Mouse (Mus musculus) hindbrain, postnatal 0 days (tissue): ENCODE data around the gene Man2a1. TPM values are rescaled to one million over a fixed set of nuclear protein-coding genes. Genes with fewer than 3 reads are reported as not detected.

Experiments used
- ATAC-seq: fragments of 200-750 bp; cut with Nextera tagmentation; 2 replicates; pipeline ENCODE4 v1.8.0; 2017; ENCODE audit warnings: mild to moderate bottlenecking, moderate TSS enrichment, moderate library complexity
- DNase-seq: peaks from one replicate; pipeline ENCODE4 v3.0.0-alpha.2; 2015; ENCODE audit warnings: low spot score
- H3K27ac ChIP-seq: fragments of 300-500 bp; sonication (generic); 2 replicates; pipeline ENCODE4 v1.5.1; 2014; ENCODE audit warnings: mild to moderate bottlenecking
- H3K27me3 ChIP-seq: fragments of 300-500 bp; sonication (generic); 2 replicates; pipeline ENCODE4 v1.6.1; 2014; ENCODE audit warnings: low read length, mixed read lengths; ENCODE audit not compliant: insufficient read depth
- H3K36me3 ChIP-seq: fragments of 300-500 bp; sonication (generic); 2 replicates; pipeline ENCODE4 v1.6.1; 2014; ENCODE audit warnings: low read length, mixed read lengths; ENCODE audit not compliant: insufficient read depth
- H3K4me1 ChIP-seq: fragments of 300-500 bp; sonication (generic); 2 replicates; pipeline ENCODE4 v1.6.1; 2014; ENCODE audit warnings: antibody characterized with exemption, low read length, mixed read lengths; ENCODE audit not compliant: insufficient read depth
- H3K4me2 ChIP-seq: fragments of 300-500 bp; sonication (generic); 2 replicates; pipeline ENCODE4 v1.6.1; 2014; ENCODE audit warnings: low read depth, mild to moderate bottlenecking, low read length, moderate library complexity, mixed read lengths
- H3K4me3 ChIP-seq: fragments of 300-500 bp; sonication (generic); 2 replicates; pipeline ENCODE4 v1.5.1; 2014; ENCODE audit warnings: low read length
- H3K9ac ChIP-seq: fragments of 300-500 bp; sonication (generic); replicated peaks from 2 replicates; pipeline ENCODE4 v1.6.1; 2014; ENCODE audit warnings: mild to moderate bottlenecking, low read length, moderate library complexity, mixed read lengths
- H3K9me3 ChIP-seq: fragments of 300-500 bp; sonication (generic); 2 replicates; pipeline ENCODE4 v1.6.1; 2016; ENCODE audit warnings: low read length, mixed read lengths
- CTCF ChIP-seq: IDR thresholded peaks from 2 replicates; pipeline ENCODE4 v1.5.1; 2016; ENCODE audit warnings: antibody characterized with exemption, control low read depth, low read depth
- WGBS: fragments of 180-500 bp; shearing (Covaris S2); extraction: QIAGEN DNeasy Blood & Tissue Kit; methylation state at CpG from one replicate; pipeline ENCODE4 v1.1.7; 2014; 5-methylcytosine and 5-hydroxymethylcytosine counted together
- polyA plus RNA-seq: library from polyadenylated mRNA; unstranded; fragments of >200 nt; fragmentation: Nextera tagmentation; extraction: Ambion mirVana; gene quantifications from 2 replicates; pipeline ENCODE4 v1.2.1, GENCODE M21; 2015
- total RNA-seq: library from RNA; depleted of rRNA; stranded (reverse); fragments of >200 nt; gene quantifications from 2 replicates; pipeline ENCODE4 v1.2.3, GENCODE M21; 2014

Man2a1 gene
- total and polyA plus RNA-seq, 2 experiments from 2014 or later = 3.3 to 15.8 TPM

DNA sequence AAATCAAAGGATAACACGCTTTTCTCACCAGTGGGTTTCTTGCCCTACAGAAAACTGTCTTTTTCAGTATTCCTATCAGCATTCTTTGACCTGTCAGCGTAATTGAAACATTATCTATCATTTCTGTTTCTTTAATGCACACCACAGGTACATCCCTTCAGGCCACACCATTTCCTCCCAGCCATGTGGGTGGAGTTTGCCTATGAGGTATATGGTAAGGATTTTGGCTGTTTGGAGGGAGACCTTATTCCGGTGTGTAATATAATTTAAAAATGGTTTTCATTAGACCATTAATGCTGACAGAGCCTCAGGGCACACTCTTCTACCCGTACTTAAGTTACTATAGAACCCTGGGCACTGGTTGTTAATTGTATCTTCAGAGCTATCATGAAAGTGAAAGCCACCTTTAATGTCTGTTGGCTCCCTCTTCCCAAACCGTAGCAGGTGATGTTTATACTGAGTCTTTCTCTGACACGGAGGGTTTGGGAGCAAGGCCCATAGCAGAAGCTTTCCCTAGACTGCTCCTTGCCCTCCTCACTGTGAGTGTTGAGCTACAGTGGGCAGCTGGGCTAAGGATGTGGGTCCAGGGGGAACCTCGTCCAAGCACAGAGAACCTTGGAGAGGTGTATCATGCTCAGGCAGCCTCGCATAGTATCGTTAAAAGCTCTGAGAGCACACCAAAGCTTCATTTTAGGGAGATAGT lies 21.3 kb downstream of the Man2a1 start:
- no peak overlapping the region for H3K27ac ChIP-seq
- peaks cover 3% of the 10 kb centered on the region; the same call in 1 of the 2 replicates for H3K36me3 ChIP-seq
- ATAC-seq = no peak
- 0 out of 2 replicates have a peak overlapping the region, but pooled peaks have one; percentile 19 for H3K4me2 ChIP-seq
- H3K9ac ChIP-seq = no peak overlapping the region
- WGBS = 78% methylated on average over 9 of the region's 9 CpGs
- no peak for TF ChIP-seq CTCF
- H3K4me3 ChIP-seq = no peak overlapping the region
- no peaks in the 10 kb centered on the region for H3K9me3 ChIP-seq
- 0 out of 2 replicates have a peak, but pooled peaks cover 4% of the 10 kb centered on the region for H3K4me1 ChIP-seq
- DNase-seq = no peak
- H3K27me3 ChIP-seq = no peaks in the 10 kb centered on the region

DNA sequence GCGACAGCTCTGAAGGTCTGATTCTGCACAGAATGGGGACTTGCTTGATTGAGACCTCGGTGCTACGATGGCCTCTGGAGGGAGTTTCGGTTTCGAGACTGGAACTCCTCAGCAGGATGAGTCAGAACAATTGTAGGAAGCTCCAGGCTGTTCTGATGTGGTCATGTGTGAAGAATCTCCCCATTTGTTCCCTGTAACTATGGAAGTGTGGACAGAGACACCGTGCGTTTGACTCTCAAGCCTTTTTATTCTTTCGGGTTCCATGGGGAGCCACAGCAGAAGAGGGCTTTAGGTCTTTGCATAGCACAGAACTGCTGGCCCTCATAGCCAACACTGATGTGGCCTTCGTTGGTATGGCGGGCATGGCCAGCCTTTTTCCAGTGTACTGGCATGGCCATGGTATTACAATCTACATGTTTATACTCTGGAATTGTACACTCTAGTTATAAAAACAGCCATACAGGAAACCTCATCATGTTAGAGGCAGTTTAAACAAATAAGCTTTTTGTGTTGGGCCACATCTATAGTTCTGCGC lies 21.9 kb downstream of the Man2a1 start:
- no peaks in the 10 kb centered on the region for H3K27me3 ChIP-seq
- ATAC-seq (no peak), DNase-seq (no peak)
- H3K36me3 ChIP-seq = peaks cover 3% of the 10 kb centered on the region; the same call in 1 of the 2 replicates
- no peak overlapping the region for H3K27ac ChIP-seq
- no peak overlapping the region for H3K9ac ChIP-seq
- 52% methylated on average over 11 of the region's 11 CpGs for WGBS
- H3K4me3 ChIP-seq = no peak overlapping the region
- 0 out of 2 replicates have a peak, but pooled peaks cover 4% of the 10 kb centered on the region for H3K4me1 ChIP-seq
- 0 out of 2 replicates have a peak overlapping the region, but pooled peaks have one; percentile 19 for H3K4me2 ChIP-seq
- no peaks in the 10 kb centered on the region for H3K9me3 ChIP-seq
- TF ChIP-seq CTCF = no peak

- no peak for TF ChIP-seq CTCF
- ATAC-seq (no peak), DNase-seq (no peak)
- Histone ChIP-seq H3K9me3 (no peaks in the 10 kb centered on the region), H3K4me3 (no peak overlapping the region), H3K36me3 (peaks cover 3% of the 10 kb centered on the region; the same call in 1 of the 2 replicates), H3K4me2 (no peak overlapping the region), H3K4me1 (0 out of 2 replicates have a peak, but pooled peaks cover 4% of the 10 kb centered on the region), H3K27me3 (no peaks in the 10 kb centered on the region), H3K9ac (no peak overlapping the region), H3K27ac (no peak overlapping the region)
- WGBS = 91% methylated on average over 15 of the region's 15 CpGs
These were observed 23.9 kb downstream of the Man2a1 start for GRCm38 (mm10) chr17:64624439-64624838.

- ATAC-seq = no peak
- Histone ChIP-seq H3K36me3 (peaks cover 3% of the 10 kb centered on the region; the same call in 1 of the 2 replicates), H3K9me3 (no peaks in the 10 kb centered on the region), H3K9ac (no peak overlapping the region), H3K4me3 (no peak overlapping the region), H3K4me1 (no peaks in the 10 kb centered on the region), H3K27ac (no peak overlapping the region), H3K27me3 (no peaks in the 10 kb centered on the region), H3K4me2 (no peak overlapping the region)
- WGBS = 82% methylated on average over 5 of the region's 5 CpGs
- TF ChIP-seq CTCF = no peak
- DNase-seq = no peak
These were observed 28.3 kb downstream of the Man2a1 start for GRCm38 (mm10) chr17:64628796-64629195.

DNA sequence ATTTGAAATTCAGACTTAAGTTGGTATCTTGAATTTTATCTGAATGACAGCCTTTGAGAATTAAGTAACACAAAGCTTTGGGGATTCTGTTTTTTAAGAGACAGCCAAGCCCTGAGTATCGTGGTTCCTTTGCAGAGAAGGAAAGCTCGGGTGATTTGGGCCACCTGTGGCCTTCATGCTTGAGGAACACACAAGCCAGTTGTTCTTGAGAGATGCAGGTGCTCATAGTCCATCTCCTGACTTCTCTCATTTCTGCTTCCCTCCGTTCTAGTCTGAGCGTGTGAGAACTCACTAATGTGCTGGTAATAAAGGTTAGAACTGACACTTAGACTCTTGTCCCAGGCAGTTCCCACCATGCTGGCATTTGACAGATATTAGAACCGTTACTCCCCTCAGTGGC lies 28.9 kb downstream of the Man2a1 start:
- DNase-seq (no peak), ATAC-seq (no peak)
- Histone ChIP-seq H3K9me3 (no peaks in the 10 kb centered on the region), H3K4me2 (no peak overlapping the region), H3K4me1 (no peaks in the 10 kb centered on the region), H3K4me3 (no peak overlapping the region), H3K9ac (no peak overlapping the region), H3K27me3 (no peaks in the 10 kb centered on the region), H3K36me3 (peaks cover 3% of the 10 kb centered on the region; the same call in 1 of the 2 replicates), H3K27ac (no peak overlapping the region)
- TF ChIP-seq CTCF = no peak
- WGBS = 70% methylated on average over 5 of the region's 5 CpGs

DNA sequence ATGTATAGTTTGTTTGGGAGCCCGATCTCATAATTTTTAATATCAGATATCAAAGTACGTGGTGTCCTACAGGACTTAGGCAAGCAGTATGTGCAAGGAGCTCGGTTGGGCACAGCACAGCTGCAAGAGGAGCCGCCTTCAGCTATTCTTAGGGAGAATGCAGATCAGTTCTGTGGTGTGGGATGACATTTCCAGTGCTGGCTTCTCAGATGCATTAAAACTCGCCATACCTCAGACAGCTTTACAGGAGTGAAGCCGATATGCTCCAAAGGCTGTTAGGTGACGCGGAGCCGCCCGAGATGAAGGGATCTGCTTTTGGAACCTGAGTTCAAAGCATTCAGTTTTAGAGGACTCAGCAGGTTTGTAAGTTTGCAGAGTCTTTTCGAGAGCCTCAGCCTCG lies 30.0 kb downstream of the Man2a1 start:
- H3K27me3 ChIP-seq = no peaks in the 10 kb centered on the region
- TF ChIP-seq CTCF = no peak
- no peak overlapping the region for H3K4me3 ChIP-seq
- H3K27ac ChIP-seq = no peak overlapping the region
- H3K4me1 ChIP-seq = no peaks in the 10 kb centered on the region
- H3K9ac ChIP-seq = no peak overlapping the region
- ATAC-seq (no peak), DNase-seq (no peak)
- WGBS = 92% methylated on average over 12 of the region's 12 CpGs
- H3K4me2 ChIP-seq = no peak overlapping the region
- no peaks in the 10 kb centered on the region for H3K9me3 ChIP-seq
- peaks cover 3% of the 10 kb centered on the region; the same call in 1 of the 2 replicates for H3K36me3 ChIP-seq
